Mouse (Mus musculus): ENCODE data around the gene Hfe2.
A peak's percentile ranks its signal among the peaks of the same experiment; 100 is the strongest.

The Hfe2 gene

DNA sequence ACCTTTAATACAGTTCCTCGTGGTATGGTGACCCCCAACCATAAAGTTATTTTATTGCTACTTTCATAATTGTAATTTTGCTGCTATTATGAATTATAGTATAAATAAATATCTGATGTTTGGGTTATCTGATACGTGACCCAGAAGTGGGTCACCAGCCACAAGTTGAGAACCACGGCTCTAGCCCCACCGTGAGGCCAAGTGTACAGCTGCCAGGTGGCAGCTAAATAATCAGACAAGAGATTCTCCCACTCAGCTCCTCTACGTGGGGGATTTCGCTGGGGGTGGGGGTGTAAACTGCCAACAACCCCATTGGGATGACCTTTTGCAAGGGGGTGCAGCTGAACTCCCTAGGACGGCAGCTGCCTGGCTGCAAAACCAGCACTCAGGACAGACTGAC is 7.1 kb downstream of the Hfe2 start:
- no peak for DNase-seq

DNA sequence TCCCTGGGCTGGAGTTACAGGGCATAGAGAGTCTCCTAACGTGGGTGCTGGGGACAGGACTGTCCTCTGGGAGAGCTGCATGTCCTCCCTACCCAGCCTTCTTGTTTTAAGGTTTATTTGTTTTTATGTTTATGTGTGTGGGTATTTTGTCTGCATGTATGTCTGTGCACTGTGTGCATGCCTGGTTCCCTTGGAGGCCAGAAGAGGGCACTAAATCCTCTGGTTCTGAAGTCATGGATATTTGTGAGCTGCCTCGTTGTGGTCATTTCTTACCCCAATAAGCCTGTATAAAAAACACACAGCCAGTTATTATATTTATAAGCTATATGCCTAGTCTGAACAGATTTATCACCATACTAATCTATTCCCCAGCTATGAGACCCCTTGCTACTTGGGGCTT is 9.3 kb downstream of the Hfe2 start:
- DNase-seq: no peak

DNA sequence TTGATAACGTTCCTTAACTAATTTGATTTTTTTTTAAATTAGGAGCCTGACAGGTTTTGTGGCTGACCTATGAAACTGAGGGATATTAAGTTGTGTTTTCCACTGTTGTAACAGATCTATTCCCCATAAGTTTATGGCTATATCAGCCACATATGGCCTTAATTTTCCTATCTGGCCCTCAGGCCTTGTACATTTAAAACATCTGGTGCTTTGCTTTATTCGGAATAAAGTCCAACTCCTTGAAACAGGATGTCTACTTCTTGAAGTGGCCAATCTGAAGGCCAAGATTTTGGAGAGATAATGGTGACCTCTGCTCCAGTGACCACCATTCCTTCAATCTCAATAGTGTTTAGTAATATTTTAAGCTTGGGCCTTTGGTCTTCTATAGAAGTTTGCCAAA is 14.3 kb downstream of the Hfe2 start:
- no peak for DNase-seq

DNA sequence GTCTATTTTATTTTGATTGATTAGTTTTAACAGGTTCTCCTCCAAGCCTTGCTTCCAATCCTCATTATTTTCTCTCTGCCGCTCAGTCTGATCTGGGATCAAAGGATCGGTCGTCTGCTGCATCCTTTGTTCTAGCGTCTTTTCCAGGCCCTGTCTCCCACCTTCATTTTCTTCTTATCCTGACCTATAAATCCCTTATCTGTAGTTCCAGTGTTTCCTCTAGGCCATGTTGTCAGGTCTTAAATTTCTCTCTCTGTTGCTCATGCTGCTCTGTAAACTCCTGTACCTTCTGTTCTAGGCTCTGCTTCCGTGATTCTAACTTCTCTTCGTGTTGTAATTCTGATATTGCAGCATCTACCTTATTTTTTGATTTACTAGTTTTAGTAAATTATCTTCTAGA is 15.8 kb downstream of the Hfe2 start:
- no peak for DNase-seq

DNA sequence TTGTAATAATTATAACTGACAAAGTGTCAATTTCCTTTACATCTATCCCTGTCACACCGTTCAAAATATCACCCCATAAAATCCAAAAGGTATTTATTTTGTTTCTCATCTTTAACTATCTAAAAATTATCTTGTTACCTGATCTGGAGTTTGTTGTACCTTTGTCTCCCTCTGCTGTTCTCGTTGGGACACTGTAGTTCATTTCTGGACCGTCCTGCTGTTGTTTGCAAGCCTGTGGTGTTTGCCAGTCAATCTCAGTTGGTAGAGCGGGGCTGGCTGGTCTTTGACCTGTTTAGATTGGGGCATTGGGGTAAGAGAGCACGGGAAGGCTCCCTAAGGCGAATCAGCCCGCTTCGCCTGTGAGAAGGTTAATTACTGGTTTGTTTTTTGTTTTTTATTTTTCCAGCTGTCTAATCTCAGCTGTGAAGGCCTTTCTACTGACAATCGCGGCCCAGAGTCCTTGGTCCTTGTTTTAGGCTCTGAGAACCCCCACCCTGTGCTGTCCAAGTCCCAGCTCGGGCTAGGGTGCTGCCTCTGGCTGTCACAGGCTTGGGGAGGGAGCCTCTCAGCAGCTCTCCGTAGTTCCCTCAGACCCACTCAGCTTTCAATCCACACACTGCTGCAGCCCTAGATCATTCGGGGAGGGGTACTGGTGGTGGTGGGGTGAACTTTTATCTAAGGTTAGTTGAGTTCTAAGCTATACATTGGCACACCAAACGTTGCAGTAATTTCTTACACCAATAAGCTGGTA is 16.5 kb downstream of the Hfe2 start:
- peak; percentile 29 to 55 for DNase-seq

DNA sequence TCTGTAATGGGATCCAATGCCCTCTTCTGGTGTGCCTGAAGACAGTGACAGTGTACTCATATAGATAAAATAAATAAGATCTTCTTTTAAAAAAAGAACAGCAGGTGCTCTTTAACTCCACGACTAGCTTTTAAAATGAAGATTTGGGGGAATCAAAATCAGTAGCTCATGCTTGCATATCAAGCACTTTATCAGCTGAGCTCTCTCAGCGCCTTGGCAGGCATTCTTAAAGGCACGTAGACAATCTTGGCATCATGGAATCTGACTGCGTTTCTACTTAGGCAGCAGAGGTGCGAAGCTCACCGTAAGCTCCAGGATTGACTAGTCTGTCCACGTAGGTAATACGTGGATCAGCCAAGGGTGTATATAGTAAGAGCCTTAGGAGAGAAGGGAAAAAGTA is 17.6 kb downstream of the Hfe2 start:
- DNase-seq: no peak

DNA sequence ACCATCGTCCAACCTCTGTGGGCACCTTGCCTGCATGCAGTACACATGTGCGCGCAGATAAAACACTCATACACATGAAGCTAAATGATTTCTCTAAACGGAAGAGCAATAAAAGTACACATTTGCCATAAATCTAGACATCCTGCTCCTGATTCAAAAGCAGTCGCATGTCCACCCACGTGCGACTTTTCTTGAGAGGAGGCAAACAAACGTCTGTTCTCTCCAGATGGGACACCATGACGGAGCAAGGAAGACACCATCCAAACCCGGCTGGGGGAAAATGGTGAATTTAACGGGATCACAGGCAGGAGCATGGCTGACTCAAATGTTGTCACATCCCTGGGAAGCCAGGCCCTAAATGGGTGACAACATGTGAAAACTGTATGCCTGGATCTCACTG is 18.4 kb downstream of the Hfe2 start:
- no peak for DNase-seq

DNA sequence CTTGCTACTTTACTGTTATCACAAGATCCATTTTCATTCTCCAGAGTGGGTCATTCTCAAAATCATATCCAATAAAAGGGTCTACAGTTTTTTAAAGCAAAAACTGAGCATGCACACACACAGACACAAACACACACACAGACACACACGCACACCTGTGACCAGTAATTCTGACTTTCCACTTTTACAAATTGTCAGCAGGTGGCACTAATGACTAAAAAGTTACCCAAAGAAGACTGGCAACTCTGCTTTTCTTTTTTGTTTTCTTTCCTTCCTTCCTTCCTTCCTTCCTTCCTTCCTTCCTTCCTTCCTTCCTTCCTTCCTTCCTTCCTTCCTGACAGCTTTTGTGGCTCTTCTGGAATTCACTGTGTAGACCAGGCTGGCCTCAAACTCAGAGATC is 20.6 kb downstream of the Hfe2 start:
- no peak for DNase-seq

DNA sequence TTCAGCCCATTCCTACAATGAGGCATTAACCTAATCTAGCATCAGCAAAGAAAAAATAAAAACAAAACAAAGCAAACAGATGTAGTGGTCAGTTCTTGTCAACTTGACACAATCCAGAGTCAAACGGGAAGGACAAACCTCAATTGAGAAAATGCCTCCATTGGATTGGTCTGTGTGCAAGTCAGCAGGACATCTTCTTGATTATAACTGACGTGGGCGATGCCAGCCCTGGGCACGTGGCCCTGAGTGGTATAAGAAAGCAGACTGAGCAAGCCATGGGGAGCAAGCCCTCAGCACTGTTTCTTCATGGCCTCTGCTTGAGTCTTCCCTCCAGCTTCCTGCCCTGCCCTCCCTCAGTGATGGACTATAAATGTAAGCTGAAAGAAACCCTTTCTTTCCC is 21.9 kb downstream of the Hfe2 start:
- DNase-seq: peak; percentile 32 to 40

DNA sequence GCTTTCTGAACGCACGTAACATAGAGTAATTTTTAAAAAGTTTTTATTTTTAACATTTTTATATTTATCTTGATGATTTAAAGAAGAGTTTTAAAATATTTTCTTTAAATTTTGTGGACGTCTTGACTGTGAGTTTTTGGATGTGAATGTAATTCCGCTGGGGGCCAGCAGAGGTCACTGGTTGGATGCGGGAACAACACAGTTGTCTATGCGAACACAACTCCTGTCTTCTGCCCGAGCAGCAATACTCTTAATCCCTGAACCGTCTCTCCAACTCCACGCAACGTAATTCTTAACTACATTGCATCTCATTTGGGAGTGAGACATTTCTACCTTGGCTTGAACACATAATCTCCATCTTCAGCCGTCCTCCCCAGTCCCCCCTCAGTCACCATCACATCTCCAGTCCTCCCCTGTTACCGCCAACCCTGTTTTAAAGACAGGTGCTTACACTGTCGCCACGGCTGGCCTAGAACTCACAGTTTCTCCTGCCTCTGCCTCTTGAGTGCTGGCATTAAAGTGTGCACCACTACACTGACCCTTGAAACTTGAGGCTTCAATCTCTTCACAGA is 22.5 kb downstream of the Hfe2 start:
- peak; percentile 89 to 93 for DNase-seq

DNA sequence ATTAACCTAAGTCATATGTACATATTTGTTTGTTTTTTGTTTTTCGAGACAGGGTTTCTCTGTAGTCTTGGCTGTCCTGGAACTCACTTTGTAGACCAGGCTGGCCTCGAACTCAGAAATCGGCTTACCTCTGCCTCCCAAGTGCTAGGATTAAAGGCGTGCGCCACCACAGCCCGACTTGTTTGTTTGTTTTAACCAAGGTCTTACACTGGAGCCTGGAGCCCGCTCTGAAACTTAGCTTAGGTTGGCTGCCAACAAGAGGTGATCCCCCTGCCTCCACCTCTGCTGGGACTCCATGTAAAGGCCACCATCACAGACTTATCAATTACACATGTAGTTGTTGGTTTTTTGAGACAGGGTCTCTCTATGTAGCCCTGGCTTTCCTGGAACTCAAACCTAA is 23.9 kb downstream of the Hfe2 start:
- DNase-seq: no peak

DNA sequence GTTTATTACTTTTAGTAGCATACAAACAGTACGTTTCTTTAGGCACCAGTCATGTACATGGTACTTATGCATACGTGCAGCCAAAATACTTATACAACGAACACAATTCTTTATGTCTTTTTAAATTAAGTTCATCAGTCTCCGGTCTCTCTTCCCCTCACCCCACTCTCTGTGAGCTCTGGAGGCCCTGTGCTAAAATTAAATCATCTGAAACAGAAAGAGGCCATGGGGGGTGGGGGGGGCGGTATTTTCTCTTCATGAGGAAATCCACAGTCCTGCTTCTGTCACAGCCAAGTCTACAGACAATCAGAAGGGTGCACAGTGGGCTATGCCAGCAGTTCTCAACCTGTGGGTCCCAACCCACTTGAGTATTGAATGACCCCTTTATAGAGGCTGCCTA is 24.4 kb downstream of the Hfe2 start:
- no peak for DNase-seq

DNA sequence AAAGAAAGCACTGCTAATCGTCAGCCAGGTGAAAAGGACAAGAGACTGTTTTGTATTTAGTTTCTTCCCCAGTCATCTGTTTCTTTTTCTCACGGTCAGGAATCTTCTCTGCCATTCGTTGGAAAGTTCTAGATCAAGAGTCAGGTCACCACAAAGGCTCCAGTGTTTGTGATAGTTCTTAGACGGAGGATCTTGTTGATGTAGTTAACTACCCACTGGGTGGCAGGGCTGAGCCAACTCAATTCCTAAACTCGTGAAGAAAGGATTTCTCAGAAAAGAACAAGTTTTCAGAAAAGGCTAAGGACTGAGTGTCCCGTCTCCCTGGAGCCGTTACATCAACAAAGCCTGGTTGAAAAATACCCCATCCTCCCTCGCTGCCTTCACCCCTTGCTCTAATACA is 26.2 kb downstream of the Hfe2 start:
- peak; percentile 68 to 70 for DNase-seq

DNA sequence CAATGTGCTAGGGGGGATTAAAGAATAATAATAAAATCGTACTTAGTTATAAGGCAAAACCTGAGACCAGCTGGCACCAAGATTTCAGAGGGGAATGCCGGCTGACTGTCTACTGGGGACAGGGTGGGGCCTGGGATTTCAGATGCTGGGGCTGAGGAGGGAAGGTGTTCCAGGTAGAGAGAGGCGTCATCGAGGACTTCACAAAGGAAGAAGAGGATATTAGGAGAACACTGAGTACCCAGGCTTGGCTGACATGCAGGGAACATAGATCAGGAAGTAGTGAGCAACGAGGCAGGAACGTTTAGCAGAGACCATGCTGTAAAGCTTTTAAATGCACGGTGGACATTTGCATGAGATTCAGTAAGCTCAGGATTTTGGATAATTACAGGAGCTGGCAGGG is 26.9 kb downstream of the Hfe2 start:
- no peak for DNase-seq

DNA sequence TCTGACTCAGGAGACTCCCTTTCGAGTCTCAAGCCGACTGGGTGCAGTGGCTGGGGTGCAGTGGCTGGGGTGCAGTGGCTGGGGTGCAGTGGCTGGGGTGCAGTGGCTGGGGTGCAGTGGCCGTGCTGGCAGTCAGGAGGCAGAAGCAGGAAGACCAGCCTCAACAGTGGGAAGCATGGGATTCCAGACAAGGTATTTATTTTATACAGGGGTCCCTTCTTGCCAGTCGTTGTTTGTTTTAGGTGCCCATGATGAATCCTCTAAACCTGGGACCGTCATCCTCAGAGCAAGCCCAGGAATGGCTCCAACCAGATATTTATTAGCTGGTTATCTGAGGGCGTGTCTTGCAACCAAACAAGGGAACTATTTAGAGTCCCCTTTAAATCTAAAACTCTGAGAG is 28.6 kb downstream of the Hfe2 start:
- no peak for DNase-seq

DNA sequence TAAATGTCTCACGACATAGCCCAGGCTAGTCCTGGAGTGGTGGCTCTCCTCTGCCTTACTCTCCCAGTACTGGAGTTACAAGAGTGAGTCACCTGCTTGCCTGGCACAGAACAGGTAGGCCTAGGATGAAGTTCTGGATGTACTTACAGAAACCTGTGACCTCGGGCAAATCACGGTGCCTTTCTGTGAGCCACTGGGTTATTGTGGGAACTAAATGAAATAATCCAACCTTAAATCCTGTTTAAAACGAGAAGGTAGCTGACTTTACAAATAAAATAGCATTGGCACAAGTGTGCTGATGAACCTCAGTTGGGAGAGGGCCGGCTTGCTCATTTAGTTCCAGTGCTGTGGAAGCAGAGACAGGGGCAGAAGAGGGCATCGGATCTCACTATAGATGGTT is 29.3 kb downstream of the Hfe2 start:
- DNase-seq: no peak

DNA sequence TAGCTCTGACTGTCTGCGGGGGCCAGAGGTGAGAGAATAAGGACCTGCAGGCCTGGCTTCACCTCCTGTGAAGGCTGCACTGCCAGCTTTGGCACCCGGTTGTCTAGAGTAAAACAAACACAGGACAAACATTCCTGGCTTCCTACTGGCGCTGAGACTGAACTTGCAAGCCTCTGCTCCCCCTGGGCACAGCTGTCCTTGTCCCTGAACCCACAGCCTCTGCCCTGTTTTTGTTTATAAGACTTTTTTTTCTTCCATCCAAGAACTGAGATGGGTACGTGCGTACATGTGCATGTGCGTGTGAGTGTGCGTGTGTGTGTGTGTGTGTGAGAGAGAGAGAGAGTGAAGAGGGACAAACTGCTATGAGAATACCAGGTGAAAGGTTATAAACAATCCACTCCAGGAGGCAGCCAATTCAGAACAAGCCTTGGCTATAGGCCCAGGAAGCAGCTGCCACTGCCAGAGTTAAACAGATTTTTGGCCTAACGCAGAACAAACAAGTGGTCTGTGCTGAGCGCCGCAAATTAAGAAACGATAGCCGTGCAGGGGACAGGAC is 30.1 kb downstream of the Hfe2 start:
- peak; percentile 82 to 84 for DNase-seq

DNA sequence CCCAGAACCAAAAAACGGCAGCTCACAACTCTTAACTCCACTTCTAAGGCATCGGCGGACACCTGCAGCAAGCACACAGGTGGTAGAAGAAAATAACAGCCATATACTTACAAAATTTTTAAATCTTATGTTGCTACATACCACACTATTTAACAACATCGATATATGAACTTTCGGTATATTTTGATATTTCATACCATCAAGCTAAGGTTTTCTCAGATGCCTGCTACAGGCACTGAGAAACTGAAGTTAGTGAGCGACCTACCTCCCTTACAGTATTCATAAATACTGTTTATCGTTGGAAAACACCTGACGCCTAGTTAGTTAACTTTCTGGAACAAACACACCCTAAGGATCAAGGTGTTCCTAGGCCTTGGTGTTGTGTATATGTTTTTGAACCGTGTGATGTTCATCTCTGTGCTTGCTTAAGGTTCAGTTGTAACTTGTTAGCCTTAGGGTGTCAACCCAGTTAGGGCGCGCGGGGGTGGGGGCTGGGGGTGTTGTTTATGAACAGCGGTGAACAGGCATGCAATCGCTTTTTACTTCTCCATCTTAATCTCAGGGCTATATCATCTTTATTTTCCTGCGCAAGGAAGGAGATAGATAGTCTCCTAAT is 31.1 kb downstream of the Hfe2 start:
- DNase-seq: no peak

DNA sequence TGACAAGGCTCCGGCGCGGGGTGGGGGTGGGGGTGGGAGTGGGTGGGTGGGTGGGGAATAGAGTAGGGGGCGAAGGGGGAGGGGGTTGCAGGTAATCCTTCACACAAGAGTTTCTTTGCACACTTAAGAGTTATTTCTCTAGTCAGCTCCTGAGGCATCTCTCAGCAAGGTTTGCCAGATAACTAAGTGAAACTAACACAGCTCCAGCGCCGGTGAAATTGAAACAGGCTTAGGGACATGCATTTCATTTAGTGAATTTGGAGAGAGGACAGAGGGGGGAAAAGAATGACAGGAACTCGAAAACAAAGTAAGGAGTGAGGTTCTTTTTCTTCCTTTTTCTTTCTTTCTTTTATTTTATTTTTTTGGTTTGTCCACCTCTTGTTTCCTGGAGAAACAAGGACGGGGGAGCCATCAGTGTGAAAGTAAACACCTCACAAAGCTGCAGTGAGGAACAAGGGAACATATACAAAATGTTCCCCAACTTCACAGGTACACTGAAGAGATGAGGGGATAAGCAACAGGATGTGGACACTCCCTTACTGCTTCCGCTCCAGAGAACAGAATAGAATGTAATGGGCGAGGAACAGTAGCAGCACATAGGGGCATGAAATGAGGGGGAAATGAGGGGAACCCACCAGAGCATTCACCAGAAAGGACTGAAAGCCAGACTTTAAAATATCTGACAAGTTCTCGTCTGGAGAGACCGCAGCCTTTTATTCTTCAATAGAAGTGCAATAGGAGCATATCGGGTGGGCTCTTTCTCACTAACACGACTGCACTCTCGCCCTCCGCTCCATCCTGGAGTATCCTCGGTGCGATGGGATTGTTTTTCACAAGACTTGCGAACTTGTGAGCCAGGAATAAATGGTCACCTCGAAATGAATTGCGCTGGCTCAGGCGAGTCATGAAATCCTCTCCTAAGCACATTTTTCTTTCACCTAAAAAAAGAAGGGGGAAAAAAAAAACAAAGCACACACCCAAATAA is 32.0 kb downstream of the Hfe2 start:
- no peak for DNase-seq

DNA sequence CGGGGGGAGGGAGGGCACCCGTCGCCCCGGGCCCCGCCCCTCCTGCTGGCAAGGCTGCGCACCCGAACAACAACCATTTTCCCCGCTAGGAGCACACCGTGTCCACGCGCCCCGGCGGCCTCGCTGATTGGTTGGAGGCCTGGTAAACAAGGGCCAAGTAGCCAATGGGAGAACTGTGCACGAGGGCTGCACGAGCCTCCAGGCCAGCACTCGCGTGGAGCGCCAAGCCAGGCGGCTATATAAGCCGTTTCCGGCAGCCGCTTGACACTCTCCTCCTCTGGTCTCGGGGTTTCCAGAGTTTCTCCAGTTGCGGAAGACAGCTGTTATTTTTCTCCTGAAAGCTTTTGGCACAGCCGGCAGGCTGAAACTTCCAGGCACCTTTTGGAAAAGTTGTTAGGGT is 32.7 kb downstream of the Hfe2 start, which contains the start of gene Txnip:
Txnip (plus strand) TSS at position 264 of the 400 bp plus-strand sequence.
- peak; percentile 99 to 100 for DNase-seq

DNA sequence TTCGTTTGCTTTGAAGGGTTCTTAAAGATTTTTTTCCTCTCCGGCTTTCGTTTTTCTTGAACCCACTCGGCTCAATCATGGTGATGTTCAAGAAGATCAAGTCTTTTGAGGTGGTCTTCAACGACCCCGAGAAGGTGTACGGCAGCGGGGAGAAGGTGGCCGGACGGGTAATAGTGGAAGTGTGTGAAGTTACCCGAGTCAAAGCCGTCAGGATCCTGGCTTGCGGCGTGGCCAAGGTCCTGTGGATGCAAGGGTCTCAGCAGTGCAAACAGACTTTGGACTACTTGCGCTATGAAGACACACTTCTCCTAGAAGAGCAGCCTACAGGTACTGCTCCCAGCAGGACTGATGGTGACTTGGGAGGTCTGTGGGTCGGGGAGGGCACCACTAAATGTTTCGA is 33.2 kb downstream of the Hfe2 start:
- peak; percentile 61 to 66 for DNase-seq

DNA sequence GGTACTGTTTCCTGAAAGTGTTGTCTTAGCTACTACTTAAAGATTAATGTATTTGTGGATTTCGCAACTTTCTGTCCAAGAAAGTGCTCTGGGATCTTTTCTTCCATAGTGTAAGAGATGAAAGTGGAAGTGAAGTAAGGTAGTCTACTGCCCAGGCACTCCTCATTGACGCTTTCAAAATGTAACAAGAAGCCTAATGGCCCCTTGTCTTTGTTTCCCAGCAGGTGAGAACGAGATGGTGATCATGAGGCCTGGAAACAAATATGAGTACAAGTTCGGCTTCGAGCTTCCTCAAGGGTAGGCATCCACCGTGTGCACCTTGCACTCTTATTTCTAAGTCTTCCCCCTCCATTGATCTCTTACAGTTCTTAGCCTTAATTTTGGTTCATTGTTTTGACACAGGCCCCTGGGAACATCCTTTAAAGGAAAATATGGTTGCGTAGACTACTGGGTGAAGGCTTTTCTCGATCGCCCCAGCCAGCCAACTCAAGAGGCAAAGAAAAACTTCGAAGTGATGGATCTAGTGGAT is 33.8 kb downstream of the Hfe2 start:
- peak in 1 of 2 experiments; percentile 36 for DNase-seq
